Mouse (Mus musculus): ENCODE results near the gene Psg26.
A peak's percentile ranks its signal among the peaks of the same experiment; 100 is the strongest.
"Not testable (repeated sequence)": the region's sequence is repeated elsewhere in the genome, so short reads cannot be mapped to it uniquely, and the experiment has no call there.

Psg26 gene

GRCm38 (mm10) chr7:18484077-18484476 lies at the start of gene Psg26:
Gene Psg26 (minus strand): TSS chr7:18484177.
- DNase-seq (ENCODE audit: low spot score in 2 of 2) = no peak

- DNase-seq (ENCODE audit: low spot score in 2 of 2) = peak; percentile 53 to 63
These were observed 49.4 kb upstream of the Psg26 start for GRCm38 (mm10) chr7:18533420-18533819.

DNA sequence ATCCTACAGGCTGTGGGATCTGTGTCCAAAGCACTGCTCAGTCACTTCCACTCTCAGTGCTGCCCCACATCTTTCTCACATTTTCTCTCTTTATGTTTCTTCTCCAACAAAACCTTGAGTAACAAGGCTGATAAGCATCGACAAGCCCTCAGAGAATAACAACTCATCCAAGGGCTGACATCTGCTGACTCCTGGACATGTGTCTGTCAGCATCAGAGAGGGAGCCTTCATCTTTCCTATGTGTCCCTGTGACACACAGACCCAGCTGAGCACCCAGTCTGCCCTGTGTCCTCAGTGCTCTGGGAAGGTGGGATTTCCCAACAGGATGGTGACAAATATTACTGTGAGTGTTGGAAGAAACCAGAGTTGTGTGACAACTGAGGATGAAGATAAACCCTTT lies 48.2 kb upstream of the Psg26 start, which contains the start of gene Psg25:
Gene Psg25 (minus strand): TSS at position 101 of the 400 bp plus-strand sequence.
- no peak for DNase-seq (ENCODE audit: low spot score in 2 of 2)

DNA sequence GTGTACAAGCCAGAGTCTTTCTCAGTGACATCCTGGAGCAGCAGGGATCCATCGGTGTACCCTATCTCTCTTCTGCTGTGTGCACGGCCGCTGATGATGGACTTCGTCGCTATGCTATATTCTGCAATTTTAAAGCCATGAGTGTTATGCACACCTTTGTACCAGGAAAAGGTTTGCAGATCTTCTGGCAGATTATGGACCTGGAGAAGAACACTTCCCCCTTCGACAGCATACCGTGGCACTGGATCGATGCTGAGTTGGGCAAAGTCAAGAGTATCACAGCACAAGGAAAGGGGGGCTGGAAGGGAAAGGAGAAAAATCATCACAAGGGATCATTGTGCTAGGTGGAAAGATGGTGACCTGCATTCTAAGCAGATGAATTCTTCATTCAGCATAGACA lies 40.7 kb upstream of the Psg26 start:
- DNase-seq (ENCODE audit: low spot score in 2 of 2) = no peak

DNA sequence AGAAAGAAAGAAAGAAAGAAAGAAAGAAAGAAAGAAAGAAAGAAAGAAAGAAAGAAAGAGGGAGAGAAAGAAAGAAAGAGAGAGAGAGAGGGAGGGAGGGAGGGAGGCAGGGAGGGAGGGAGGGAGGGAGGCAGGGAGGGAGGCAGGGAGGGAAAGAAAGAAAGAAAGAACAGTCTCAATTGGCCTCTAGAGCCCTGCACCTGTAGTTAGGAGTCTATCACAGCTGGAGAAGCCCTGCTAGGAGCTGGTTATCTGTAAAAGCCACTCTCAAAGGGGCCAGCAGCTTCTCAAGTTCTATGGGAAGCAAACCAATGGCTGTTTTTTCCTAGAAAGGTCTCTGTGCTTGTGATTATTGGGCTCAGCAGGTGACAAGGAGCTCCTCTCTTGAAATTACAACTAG lies 28.9 kb upstream of the Psg26 start:
- not testable (repeated sequence) for DNase-seq (ENCODE audit: low spot score in 2 of 2)

- DNase-seq (ENCODE audit: low spot score in 2 of 2) = not testable (repeated sequence)
These were observed 28.4 kb upstream of the Psg26 start for GRCm38 (mm10) chr7:18512417-18512816.

- no peak for DNase-seq (ENCODE audit: low spot score in 2 of 2)
These were observed 27.5 kb upstream of the Psg26 start for GRCm38 (mm10) chr7:18511479-18511878.

DNA sequence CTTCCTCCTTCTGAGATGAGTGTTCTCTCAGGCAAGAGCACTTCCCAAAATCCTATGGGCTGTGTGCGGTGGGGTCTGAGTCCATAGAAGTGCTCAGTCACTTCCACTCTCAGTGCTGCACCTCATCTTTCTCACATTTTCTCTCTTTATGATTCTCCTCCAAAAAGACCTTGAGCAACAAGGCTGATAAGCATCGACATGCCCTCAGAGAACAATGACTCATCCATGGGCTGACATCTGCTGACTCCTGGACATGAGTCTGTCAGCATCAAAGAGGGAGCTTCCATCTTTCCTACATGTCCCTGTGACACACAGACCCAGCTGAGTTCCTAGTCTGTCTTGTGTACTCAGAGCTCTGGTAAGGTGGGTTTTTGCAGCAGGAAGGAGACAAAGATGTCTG lies 52.0 kb downstream of the Psg26 start, which contains the start of gene Psg28:
Gene Psg28 (minus strand): TSS at position 101 of the 400 bp plus-strand sequence.
- DNase-seq (ENCODE audit: low spot score in 2 of 2) = not testable (repeated sequence)
